Mouse (Mus musculus) hindbrain, embryonic 15.5 days (tissue): ENCODE results near the gene Spag6. TPM values are rescaled to one million over a fixed set of nuclear protein-coding genes. Genes with fewer than 3 reads are reported as not detected.

Experiments used
- ATAC-seq: fragments of 200-750 bp; cut with Nextera tagmentation; 2 replicates; pipeline ENCODE4 v1.8.0; 2017; ENCODE audit warnings: low read depth, moderate number of reproducible peaks, moderate TSS enrichment; ENCODE audit not compliant: low FRiP score
- H3K27ac ChIP-seq: fragments of 300-500 bp; sonication (generic); replicated peaks from 2 replicates; pipeline ENCODE4 v1.5.1; 2015; ENCODE audit warnings: mild to moderate bottlenecking, inconsistent platforms
- H3K27me3 ChIP-seq: fragments of 300-500 bp; sonication (generic); 2 replicates; pipeline ENCODE4 v1.6.1; 2015; ENCODE audit warnings: control low read depth, inconsistent platforms
- H3K36me3 ChIP-seq: fragments of 300-500 bp; sonication (generic); 2 replicates; pipeline ENCODE4 v1.6.1; 2015; ENCODE audit warnings: control low read depth, inconsistent platforms
- H3K4me1 ChIP-seq: fragments of 300-500 bp; sonication (generic); replicated peaks from 2 replicates; pipeline ENCODE4 v1.6.1; 2015; ENCODE audit warnings: control low read depth, inconsistent platforms
- H3K4me2 ChIP-seq: fragments of 300-500 bp; sonication (generic); 2 replicates; pipeline ENCODE4 v1.6.1; 2015; ENCODE audit warnings: moderate library complexity, mild to moderate bottlenecking, inconsistent platforms
- H3K4me3 ChIP-seq: fragments of 300-500 bp; sonication (generic); 2 replicates; pipeline ENCODE4 v1.5.1; 2015; ENCODE audit warnings: mild to moderate bottlenecking, inconsistent platforms
- H3K9ac ChIP-seq: fragments of 300-500 bp; sonication (generic); 2 replicates; pipeline ENCODE4 v1.6.1; 2015; ENCODE audit warnings: inconsistent platforms
- H3K9me3 ChIP-seq: fragments of 300-500 bp; sonication (generic); 2 replicates; pipeline ENCODE4 v1.6.1; 2016; ENCODE audit warnings: control low read depth, inconsistent platforms
- WGBS: fragments of 180-500 bp; shearing (Covaris S2); methylation state at CpG from one replicate; pipeline ENCODE4 v1.1.7; 2015; 5-methylcytosine and 5-hydroxymethylcytosine counted together
- polyA plus RNA-seq: library from polyadenylated mRNA; unstranded; fragments of >200 nt; fragmentation: Nextera tagmentation; extraction: Ambion mirVana; gene quantifications from 2 replicates; pipeline ENCODE4 v1.2.1, GENCODE M21; 2015

The Spag6 gene
- polyA plus RNA-seq, 1 experiment from 2014 or later, result 0.06 TPM

DNA sequence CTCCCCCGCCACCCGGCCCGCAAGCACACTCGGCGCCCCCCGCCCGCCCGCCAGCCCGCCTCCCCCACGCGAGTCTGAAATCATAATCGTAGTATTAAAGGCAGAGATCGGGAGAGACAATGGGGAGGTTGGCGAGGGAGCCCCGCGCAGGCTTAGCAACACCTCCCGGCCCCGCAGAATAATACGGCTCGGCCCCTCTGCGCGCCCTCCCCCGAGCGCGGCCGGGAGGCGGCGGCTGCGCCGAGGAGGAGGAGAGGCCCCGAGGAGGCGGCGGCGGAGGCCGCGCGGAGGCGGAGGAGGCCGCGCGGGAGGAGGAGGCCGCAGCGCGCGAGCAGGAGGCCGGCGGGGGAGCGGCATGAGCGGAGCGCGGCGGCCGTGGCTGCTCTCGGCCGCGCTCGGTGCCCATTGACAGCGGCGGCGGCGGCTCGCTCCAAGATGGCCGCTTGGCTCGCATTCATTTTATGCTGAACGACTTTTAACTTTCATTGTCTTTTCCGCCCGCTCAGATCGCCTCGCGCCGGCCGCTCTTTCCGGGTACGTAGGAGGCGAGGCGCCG, 16.8 kb upstream of the Spag6 start, which contains the start of gene Bmi1:
Gene Bmi1 (plus strand): TSS at position 83 of the 556 bp plus-strand sequence.
- peak within 1 kb of the TSS; percentile 87 for H3K4me2 ChIP-seq
- under 1% methylated on average over 55 of the region's 77 CpGs for WGBS
- H3K27me3 ChIP-seq, result peaks cover 29% of the 10 kb centered on the region
- H3K4me1 ChIP-seq, result peaks cover 48% of the 10 kb centered on the region
- H3K27ac ChIP-seq, result peak within 1 kb of the TSS; percentile 94
- peak within 1 kb of the TSS; percentile 81 for H3K4me3 ChIP-seq
- peak; percentile 74 for ATAC-seq
- no peaks in the 10 kb centered on the region for H3K36me3 ChIP-seq
- H3K9ac ChIP-seq, result peak within 1 kb of the TSS; percentile 80
- H3K9me3 ChIP-seq, result no peaks in the 10 kb centered on the region

DNA sequence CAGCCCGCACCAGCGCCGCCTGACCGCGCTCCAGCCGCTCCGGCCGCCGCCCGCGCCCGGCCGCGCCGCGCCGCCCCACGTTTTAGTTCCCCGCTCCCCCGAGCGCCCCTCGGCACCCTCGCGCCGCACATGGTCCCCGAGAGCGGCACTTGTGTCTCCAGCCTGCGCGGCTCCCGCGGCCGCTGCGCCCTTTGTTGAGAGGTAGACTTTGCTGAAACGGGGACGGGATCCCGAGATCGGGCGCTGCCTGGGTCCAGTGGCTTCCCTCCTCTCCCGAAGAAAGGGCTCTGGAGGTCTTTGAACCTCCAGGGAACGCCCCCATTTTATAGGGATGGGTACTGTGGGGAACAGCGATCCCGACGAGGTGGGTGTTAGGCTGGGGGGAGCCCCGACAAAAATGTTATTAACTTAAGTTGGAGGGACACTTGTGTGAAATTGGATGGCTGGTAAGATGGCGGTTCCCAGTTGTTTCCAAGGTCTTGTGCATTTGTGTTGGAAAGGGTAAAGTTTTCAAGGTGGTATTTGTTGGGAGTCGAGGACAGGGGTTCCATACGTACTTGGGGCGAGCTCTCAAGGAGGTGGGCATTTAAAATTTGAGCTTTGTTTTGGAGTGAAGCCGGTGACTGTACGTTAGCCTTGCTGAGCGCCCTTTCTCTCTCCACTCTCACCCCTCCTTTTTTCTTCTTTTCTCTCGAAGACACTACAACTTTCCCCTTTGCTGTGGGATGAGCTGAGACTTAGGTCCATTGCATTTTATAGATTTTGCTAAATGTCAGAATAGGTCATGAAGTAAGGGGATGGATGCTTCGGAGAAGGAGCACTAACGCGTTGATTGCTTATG, 16.0 kb upstream of the Spag6 start:
- Histone ChIP-seq H3K9ac (peak overlapping the region; percentile 80), H3K27me3 (peaks cover 36% of the 10 kb centered on the region), H3K4me2 (peak overlapping the region; percentile 87), H3K4me1 (peaks cover 47% of the 10 kb centered on the region), H3K27ac (peak overlapping the region; percentile 94; the same call in 1 of the 2 replicates), H3K4me3 (peak overlapping the region; percentile 81), H3K9me3 (no peaks in the 10 kb centered on the region), H3K36me3 (peaks cover 4% of the 10 kb centered on the region; the same call in 1 of the 2 replicates)
- WGBS, result under 1% methylated on average over 37 of the region's 55 CpGs
- ATAC-seq, result peak; percentile 7

DNA sequence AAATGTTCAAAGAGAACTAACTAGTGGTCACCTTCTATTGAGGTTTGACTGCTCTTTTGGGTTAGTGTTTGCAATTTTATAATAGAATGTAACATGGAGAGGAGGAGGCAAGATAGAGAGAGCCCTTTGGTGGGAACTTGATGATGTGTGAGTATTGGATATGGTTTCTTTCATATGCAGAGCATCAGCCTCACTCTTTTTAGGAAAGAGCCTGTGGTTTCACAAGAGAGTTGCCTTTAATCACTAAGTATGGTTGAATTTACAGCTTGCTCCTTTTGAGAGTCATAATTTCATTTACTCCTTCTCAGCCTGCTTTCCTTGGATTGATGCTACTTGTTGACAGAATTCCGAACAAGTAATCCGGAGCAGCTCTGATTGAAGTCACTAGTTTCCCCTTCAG, 14.1 kb upstream of the Spag6 start:
- WGBS, result 74% methylated on average over 2 of the region's 2 CpGs
- Histone ChIP-seq H3K36me3 (peaks cover 15% of the 10 kb centered on the region), H3K27ac (no peak overlapping the region), H3K9me3 (no peaks in the 10 kb centered on the region), H3K27me3 (peaks cover 44% of the 10 kb centered on the region), H3K4me3 (no peak overlapping the region), H3K4me2 (no peak overlapping the region), H3K9ac (no peak overlapping the region), H3K4me1 (peaks cover 33% of the 10 kb centered on the region)
- no peak for ATAC-seq

DNA sequence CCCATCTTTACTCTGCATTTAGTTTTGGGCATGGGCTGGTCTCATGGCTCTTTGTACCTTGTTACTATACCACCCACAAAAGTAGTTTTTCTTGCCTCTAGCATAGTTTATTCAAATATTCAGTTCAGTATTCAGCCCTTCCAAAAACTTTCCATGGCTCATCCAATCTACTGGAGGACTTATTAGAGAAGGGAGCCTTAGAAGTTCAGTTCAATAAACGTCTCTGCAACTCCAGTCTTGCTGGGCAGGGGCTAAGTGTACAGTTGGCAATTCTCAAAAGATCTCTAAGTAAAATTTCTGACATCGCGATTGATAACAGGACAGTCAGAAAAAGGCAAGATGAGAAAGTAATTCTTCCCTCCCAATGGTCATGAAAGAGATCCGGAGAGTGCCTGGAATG, 13.3 kb upstream of the Spag6 start:
- peaks cover 15% of the 10 kb centered on the region for H3K36me3 ChIP-seq
- H3K9me3 ChIP-seq, result no peaks in the 10 kb centered on the region
- H3K4me2 ChIP-seq, result peak overlapping the region; percentile 54
- H3K4me3 ChIP-seq, result peak overlapping the region; percentile 30
- H3K27me3 ChIP-seq, result peaks cover 44% of the 10 kb centered on the region
- no peak overlapping the region for H3K9ac ChIP-seq
- ATAC-seq, result no peak
- peaks cover 33% of the 10 kb centered on the region for H3K4me1 ChIP-seq
- WGBS, result 5% methylated on average over 4 of the region's 4 CpGs
- no peak overlapping the region for H3K27ac ChIP-seq

DNA sequence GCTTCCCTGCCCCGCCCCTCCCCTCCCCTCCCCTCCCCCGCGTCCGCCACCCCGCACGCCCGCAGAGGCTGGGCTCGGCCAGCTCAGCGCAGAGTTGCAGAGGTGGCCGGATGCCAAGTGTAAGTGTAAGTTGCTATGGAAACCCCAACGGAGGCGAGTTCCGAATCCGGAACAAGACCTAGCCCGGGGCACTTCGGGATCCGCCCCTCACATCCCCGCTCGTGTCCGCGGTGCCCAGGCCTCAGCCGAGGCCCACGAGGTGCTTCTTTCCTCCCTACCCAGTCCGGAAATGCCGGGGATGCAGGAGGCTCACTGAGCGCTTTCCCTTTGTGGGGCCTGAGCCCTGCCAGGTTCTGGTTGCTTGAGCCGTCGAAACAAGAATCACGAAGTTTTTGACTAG, 12.9 kb upstream of the Spag6 start:
- peaks cover 28% of the 10 kb centered on the region for H3K4me1 ChIP-seq
- H3K27ac ChIP-seq, result no peak overlapping the region
- peak overlapping the region; percentile 54 for H3K4me2 ChIP-seq
- 5% methylated on average over 27 of the region's 29 CpGs for WGBS
- peaks cover 15% of the 10 kb centered on the region for H3K36me3 ChIP-seq
- ATAC-seq, result no peak
- H3K4me3 ChIP-seq, result peak overlapping the region; percentile 30
- no peaks in the 10 kb centered on the region for H3K9me3 ChIP-seq
- no peak overlapping the region for H3K9ac ChIP-seq
- peaks cover 47% of the 10 kb centered on the region for H3K27me3 ChIP-seq

DNA sequence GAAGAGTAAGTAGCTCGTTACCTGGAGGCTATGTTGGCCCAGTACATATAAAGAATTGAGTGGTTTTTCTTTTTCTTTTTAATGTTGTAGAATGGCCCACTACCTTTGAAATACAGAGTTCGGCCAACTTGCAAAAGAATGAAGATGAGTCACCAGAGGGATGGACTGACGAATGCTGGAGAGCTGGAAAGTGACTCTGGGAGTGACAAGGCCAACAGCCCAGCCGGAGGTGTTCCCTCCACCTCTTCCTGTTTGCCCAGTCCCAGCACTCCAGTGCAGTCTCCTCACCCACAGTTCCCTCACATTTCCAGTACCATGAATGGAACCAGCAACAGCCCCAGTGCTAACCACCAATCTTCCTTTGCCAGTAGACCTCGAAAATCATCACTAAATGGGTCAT, 9.8 kb upstream of the Spag6 start:
- no peak overlapping the region for H3K27ac ChIP-seq
- no peaks in the 10 kb centered on the region for H3K9me3 ChIP-seq
- peaks cover 15% of the 10 kb centered on the region for H3K36me3 ChIP-seq
- H3K27me3 ChIP-seq, result peaks cover 73% of the 10 kb centered on the region
- H3K9ac ChIP-seq, result no peak overlapping the region
- peaks cover 22% of the 10 kb centered on the region for H3K4me1 ChIP-seq
- WGBS, result 72% methylated on average over 5 of the region's 5 CpGs
- ATAC-seq, result no peak
- H3K4me2 ChIP-seq, result no peak overlapping the region
- H3K4me3 ChIP-seq, result no peak overlapping the region

DNA sequence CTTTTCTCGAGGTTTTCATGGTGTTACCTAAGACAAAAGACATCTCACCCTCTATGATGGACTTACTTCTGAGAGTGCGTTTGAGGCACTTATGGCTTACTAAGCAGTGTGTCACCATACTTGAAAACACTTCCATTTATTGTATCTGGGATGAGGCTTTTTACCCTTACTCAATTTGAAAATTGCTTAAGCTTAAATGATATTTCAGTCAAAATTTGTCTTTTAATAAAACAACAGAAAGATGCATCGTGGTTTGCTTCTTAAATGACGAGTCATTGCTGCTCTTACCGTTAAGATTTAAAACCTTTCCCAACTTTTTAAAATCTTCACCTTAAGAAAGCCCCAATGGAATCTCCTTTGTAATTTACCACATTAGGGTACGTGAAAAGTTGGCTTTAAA, 7.4 kb upstream of the Spag6 start:
- H3K4me3 ChIP-seq, result no peak overlapping the region
- H3K4me1 ChIP-seq, result peaks cover 21% of the 10 kb centered on the region
- 54% methylated on average over 6 of the region's 6 CpGs for WGBS
- peaks cover 66% of the 10 kb centered on the region for H3K27me3 ChIP-seq
- H3K9ac ChIP-seq, result no peak overlapping the region
- H3K27ac ChIP-seq, result no peak overlapping the region
- no peak overlapping the region for H3K4me2 ChIP-seq
- peaks cover 15% of the 10 kb centered on the region for H3K36me3 ChIP-seq
- no peak for ATAC-seq
- H3K9me3 ChIP-seq, result no peaks in the 10 kb centered on the region

DNA sequence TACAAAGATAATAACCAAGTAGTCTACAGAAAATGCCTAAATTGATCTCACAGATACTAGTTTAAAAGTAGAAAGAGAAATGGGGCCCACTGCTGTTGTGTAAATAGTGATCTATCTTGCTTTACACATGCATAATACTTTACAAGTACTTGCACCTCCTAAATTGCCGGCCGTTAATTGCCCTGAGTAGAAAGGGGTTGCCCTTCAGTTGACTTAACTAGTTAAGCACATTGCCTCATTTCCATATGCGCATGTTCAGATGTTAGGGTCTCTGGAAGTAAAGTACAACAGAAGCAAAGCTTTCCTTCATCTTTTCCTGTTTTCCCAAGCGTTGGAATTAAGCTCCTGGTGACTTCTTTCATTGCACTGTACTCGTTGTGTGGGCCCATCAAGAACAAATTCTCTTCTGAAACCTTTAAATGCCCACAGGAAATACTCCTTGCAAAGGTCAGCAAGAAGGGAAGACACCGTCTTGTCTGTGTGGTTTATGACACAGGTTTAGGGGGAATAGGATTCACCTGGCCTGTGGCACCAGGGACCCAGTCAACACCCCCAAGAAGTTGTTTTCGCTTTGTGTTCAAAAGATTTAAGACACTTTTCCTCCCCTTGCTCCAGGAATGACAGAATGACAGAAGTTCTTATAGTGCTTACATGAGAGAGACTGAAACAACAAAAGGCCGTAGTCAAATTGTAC, 6.9 kb upstream of the Spag6 start:
- Histone ChIP-seq H3K4me2 (no peak overlapping the region), H3K36me3 (peaks cover 15% of the 10 kb centered on the region), H3K9ac (no peak overlapping the region), H3K9me3 (no peaks in the 10 kb centered on the region), H3K4me1 (peaks cover 21% of the 10 kb centered on the region), H3K4me3 (no peak overlapping the region), H3K27ac (no peak overlapping the region), H3K27me3 (peaks cover 65% of the 10 kb centered on the region)
- no peak for ATAC-seq
- 38% methylated on average over 8 of the region's 8 CpGs for WGBS

DNA sequence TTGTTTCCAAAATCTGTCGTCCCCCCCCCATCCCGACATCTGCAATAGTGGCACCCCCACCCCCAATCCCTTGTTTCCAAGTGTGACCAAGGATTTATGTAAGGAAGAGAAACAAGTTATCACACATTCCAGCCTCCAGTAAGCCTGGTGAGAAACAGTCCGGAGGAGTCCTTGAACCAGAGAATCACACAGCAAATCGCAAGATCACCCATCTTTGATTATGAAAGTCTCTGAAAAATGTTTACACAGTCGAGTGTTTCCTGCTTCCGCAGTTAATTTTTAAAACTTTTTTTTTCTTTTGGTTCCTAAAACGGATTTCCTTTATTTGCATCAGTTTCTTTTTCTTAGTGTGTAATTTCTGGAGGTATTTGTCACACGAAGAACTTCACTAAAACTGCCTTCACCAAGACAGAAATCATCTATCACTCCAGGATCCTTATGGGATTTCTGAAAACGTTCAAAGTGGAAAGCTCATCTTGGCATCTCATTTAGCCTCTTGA, 6.1 kb upstream of the Spag6 start:
- H3K9ac ChIP-seq, result no peak overlapping the region
- H3K9me3 ChIP-seq, result no peaks in the 10 kb centered on the region
- no peak overlapping the region for H3K4me2 ChIP-seq
- WGBS, result 7% methylated on average over 9 of the region's 9 CpGs
- H3K27ac ChIP-seq, result no peak overlapping the region
- H3K36me3 ChIP-seq, result peaks cover 12% of the 10 kb centered on the region
- no peak for ATAC-seq
- no peak overlapping the region for H3K4me3 ChIP-seq
- peaks cover 21% of the 10 kb centered on the region for H3K4me1 ChIP-seq
- peaks cover 67% of the 10 kb centered on the region for H3K27me3 ChIP-seq

DNA sequence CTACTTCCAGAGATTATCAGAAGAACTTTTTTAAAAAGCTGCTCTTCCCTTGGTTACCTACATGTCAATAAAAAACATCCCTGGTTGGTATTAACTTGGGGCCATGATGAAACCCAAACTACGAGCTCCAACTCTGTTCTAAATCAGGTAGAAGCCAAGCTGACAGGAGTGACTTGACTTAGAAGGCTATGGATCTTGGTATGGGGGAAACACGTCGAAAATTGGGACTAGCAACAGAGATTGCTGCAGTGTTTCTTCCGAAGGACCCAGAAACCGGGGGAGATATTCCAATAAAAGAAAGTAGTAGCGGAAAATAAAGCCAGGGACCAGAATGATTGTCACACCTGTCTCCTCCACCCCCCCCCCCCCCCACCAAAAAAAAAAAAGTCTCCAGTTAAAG, 5.5 kb upstream of the Spag6 start:
- H3K36me3 ChIP-seq, result peaks cover 8% of the 10 kb centered on the region
- no peak for ATAC-seq
- 5% methylated on average over 6 of the region's 6 CpGs for WGBS
- no peaks in the 10 kb centered on the region for H3K9me3 ChIP-seq
- H3K4me1 ChIP-seq, result peaks cover 21% of the 10 kb centered on the region
- H3K27me3 ChIP-seq, result peaks cover 68% of the 10 kb centered on the region
- H3K27ac ChIP-seq, result no peak overlapping the region
- H3K9ac ChIP-seq, result no peak overlapping the region
- H3K4me2 ChIP-seq, result peak overlapping the region; percentile 83
- peak overlapping the region; percentile 46 for H3K4me3 ChIP-seq

DNA sequence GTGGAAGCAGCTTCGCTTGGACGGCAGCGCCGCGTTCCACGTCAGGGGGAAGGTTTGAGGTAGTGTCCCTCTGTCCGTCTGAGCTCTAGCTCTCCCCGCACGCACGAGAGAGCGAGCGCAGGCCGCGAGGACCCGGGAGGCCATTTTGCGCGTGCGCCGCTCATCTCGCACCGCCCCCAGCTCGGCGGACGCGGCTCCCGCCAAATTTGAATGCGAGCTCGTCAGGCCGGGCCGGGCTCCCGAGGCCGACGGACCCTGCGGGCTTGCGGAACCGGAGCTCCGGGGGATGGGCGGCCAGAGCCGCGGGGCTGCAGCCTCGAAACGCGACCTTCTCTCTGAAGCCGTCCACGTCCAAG, 5.1 kb upstream of the Spag6 start:
- no peaks in the 10 kb centered on the region for H3K9me3 ChIP-seq
- H3K9ac ChIP-seq, result no peak overlapping the region
- under 1% methylated on average over 45 of the region's 45 CpGs for WGBS
- peak overlapping the region; percentile 83 for H3K4me2 ChIP-seq
- ATAC-seq, result no peak
- H3K27me3 ChIP-seq, result peaks cover 68% of the 10 kb centered on the region
- H3K27ac ChIP-seq, result no peak overlapping the region
- H3K36me3 ChIP-seq, result peaks cover 8% of the 10 kb centered on the region
- H3K4me1 ChIP-seq, result peaks cover 21% of the 10 kb centered on the region
- H3K4me3 ChIP-seq, result peak overlapping the region; percentile 46
